Mouse (Mus musculus) testis, postnatal 14 days (tissue): Measurements from ENCODE around the gene Ppp4c.

Experiments
- DNase-seq: peaks from one replicate; pipeline ENCODE4 v3.0.0; 2021; ENCODE audit warnings: low spot score

Gene Ppp4c

DNA sequence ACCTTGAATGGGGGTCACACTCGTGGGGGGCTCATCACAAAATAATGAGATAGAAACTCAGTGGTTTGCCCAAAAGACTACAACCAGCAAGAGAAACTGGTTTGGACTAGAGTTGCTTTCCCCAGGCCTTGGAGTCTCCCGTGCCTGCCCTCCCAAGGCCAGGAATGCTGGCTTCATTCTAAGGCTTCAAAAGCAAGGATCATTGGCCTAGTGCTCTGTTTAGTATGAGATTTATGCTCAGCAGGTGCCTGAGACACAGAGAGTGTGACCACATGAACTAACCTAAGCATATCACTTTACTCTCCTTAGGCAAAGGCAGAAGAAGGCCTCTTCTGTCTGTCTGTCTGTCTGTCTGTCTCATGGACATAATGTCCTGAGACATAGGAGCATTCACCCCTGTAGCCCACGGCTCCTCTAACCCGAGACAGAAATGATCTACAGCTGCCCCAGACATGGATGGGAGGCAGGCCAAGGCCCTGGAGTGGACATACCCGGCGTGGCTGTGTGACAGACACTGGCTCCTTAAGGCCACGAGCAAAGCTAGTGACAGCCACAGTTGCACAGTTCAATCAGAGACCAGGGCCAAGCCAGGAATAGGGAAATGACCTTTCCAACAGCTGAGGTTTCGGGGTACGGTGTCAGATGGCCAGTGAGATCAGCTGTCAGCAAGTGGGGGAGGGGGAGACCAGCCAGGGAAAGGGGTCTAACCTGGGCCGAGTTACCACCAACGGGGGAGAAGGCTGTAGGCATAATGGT lies 10.0 kb upstream of the Ppp4c start:
- DNase-seq = no peak

DNA sequence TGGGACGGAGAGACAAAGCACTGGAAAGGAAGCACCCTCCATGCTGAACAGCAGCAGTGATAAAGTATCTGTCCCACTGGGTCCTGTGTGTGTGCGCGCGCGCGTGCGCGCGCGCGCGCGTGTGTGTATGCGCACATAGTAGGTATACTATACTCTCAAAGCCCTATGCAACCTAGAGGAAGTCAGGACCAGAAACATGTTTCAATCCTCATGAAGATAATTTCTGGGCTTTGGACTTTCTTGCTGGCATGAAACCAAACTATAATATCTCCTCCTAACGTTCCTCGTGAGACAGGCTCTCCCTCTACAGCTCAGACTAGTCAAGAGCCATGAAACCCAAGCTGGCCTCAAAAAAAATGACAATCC lies 8.7 kb upstream of the Ppp4c start:
- no peak for DNase-seq

DNA sequence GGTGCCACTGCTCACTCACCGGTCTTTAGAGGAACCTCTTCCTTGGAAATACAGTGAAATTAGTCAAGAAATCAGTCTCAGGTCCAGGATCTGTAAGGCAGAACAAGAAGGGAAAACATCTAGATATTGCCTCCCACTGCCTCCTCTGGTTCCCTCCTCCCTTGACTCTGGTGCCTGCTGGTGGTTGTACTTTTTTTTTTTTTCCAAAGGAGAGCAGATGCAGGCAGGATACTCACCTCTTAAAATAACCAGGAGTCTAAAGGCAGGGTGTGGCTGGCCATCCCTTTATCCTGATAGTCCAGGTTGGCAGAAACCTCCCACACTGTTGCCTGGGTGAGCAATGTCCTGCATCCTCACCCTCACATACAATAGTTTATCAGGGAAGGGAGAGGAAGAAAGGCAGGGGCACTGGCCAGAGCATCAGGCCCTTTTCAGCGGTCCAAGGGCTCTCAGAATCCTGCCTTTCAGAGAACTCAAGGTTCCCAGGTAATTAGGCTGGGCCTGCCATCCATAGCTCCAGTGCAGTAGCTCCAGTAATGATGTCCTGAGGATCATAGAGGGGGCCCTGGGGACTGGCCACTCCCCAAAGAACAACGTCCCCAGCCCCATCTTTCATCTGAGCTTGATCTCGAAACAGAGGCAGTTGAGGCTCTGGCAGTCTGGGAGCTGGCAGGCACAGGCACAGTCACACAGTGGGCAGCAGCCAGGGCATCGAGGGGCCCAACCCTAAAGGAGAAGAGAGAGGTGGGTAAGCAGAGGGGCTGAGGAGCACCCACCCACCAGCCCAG lies 8.2 kb upstream of the Ppp4c start:
- DNase-seq = no peak

DNA sequence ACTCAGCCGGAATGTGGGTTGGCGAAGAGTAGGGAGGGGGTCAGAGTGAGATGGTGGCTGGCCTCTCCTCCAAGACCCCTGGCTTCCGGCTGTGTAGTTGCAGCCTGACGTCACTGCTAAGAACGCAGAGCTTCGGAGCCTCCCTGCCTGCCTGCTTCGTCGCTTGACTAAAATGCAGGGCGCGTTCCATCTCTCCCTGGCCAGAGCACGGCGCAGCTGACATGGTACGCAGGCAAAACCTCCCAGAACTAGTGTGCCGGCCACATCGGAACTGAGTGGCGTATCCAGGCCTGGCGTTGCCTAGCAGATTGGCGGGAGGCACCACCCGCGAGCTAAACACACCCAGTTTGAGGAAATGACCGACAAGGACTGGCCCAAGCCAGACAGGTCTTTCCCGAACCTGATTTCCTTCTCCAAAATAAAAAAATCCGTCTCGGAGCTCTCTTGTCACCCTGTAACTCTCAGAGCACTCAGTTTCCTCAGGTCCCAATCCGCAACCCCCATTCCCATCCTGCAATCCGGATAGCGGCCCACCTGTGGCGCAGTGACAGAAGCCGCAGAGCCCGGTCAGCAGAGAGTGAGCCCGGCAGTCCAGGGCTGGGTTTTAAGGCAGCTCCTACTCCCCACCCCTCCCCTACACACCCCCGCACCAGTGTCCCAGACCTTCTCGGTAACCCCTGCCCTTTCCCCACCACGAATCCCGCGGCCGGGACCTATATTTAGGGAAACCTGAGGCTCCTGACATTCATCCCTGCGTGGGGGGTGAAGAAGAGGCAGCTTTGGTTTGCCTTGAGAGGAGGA lies 7.4 kb upstream of the Ppp4c start:
- DNase-seq = no peak

DNA sequence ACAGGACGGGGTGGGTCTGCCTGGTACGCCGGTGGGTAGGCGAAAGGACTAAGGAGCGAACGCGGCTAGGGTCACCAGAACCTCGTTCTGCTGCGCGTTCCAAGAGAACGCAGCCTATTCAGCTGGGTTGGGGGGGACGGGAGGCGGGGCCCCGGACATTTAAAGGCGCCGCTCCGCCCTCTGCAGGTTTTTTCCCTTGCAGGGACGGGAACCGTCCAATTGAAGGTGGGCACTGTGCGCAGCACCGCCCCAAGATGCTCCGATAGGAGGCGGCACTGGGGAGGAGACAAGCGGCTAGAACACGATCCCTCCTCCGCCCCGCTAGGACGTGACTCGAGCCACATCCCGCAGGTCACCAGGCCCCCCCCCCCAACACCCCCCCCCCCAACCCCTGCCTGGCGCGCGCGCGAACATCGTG lies 6.8 kb upstream of the Ppp4c start:
- peak; percentile 94 for DNase-seq

DNA sequence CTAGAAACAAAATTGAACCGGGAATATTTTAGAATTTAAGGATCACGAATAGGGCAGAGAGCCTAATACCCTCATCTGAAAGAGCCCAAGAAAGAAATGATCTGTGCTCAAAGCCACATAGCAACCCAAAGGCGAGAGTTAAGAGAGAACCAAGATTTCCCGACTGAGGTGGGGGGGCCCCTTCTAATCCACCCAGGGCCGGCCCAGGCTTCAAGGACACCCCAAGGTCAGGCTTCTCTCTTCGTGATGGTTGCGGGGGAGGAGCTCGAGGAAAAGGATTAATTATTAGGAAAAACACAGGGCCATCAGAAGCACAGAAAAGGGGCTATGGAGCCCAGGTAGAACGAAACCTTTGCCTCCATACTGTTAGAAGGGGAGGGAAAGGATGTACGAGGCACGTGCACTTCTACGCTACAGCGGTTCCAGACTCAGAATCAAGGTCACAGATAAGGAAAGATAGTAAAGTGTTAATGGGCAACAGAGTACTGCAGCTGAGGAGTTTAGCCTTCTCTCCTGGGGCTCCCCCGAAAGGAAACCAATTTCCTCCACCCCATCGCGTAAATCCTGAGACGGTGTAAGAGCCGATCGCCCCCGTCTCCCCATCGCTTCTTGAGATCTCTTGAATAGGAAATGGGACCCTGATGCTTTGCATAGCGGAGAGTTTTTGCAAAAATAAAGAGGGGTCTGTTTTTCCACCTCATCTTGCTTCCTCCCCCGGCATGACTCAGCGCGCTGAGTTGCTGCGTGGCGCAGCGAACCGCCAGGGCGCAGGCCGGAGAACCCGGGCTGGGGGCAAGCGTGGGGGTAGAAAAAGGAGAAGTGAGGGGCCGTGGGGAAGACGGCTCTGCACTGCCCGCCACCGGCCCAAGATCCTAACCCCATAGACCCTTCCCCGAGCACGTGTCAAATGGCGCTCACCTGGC lies 6.1 kb upstream of the Ppp4c start:
- DNase-seq = no peak

DNA sequence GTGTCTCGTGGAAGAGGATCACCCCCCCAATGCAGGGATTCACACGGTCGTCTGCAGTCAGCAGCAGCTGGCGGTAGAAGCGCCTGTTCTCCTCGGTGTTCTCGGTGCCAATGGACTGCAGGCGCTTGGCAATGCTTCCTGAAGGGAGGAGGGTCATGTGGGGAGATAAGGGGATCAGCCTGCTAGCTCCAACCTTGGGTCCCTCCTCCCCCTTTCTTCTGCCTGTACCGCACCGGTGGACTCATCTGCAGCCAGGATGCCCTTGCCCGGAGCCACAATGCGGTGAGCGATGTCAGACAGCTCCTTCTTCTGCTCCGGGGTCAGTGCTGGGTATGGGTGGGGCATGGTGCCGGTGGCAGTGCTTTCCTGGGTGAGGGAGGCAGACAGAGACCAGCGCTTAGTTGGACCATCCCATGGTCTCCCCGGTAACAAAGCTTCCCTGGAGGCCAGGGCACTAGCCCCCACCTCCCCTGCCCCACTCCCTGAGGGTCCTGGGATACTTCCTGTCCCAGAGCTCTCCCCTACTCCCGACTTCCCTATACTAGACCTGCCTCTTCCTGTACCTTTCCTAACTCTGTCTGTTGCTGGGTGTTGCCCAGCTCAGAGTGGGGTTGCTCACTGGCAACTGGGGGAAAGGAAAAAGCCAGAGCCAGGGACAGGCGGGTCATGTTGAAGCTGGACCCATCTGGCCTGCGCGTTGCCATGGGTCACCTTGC lies 5.3 kb upstream of the Ppp4c start, which contains the start of gene Fam57b:
TSS of gene Fam57b (plus strand) at position 258 of the 716 bp plus-strand sequence.
- DNase-seq = peak; percentile 84

DNA sequence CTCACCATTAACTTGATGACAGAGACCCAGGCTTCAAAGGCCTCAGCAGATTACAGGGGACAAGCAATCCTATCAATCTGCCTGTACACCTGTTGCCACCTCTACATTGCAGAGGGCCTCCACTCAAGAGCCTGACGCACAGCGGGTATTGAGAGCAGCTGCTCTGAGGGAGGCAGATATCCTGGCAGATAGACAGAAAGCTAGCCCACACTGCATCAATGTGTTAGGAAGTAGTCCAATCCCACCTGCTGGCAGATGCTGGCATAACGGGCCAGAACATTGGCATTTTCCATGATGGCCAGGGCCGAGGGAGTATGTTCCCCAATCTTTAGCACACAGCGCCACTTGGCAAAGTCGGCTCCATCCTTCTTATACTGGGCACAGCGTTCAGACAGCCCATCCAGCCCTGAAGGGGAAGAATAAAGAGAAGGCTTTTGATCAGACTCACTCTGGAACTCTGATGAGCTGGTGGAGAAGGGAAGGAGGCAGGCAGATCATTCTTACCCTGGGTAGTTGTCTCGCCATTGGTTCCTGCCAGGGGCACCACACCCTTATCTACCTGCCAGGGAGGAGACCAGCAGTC lies 4.1 kb upstream of the Ppp4c start:
- no peak for DNase-seq

DNA sequence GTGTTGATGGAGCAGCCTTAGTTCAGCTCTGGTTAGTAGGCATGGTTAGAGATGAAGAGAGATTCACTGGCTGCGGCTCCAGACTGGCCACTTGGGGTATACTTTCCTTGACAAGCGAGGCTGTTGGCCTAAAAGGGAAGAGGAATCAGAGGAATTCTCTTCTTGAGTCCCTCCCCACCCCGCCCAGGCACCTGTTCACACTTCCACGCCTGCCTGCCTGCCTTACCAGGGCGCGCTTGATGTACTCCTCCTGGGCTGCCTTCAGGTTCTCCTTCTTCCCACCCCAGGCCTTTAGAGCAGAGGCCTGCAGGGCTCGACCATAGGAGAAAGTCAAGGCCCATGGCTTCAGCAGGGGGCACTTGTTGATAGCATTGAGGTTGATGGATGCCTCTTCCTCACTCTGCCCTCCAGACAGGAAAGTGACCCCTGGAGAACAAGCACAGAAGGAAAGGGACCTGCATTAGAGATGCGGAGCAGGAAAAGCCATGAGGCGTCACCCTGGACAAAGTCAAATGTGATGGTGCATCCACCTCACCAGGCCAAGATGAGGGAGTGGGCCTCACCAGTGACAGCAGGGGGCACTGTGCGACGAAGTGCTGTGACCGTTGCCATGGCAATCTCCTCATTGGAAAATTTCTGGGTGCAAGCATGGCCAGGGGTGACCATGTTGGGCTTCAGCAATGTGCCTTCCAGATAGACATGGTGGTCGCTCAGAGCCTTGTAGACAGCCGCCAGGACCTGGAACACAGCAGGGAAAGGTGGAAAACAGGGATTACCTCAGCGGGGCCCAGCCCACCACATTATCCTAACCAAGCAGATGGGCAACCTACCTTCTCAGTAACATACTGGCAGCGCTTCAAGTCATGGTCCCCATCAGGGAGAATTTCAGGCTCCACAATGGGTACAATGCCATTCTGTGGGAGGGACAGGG lies 3.4 kb upstream of the Ppp4c start:
- no peak for DNase-seq

DNA sequence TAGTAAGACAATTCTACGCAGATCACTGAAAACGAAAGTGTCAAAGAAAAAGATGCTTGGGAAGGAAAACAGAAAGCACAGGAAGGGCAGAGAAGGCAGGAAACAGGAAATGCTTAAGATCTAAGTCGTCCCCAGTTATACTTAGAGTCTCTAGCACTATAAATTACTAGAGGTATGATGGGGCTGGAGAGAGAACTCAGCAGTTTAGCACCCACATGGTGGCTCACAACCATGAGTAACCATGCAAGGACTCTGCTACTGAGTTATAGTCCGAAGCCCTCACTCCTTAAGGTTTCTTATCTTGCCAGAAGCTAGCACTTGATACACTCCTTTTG lies 1.9 kb upstream of the Ppp4c start:
- DNase-seq = peak; percentile 52

DNA sequence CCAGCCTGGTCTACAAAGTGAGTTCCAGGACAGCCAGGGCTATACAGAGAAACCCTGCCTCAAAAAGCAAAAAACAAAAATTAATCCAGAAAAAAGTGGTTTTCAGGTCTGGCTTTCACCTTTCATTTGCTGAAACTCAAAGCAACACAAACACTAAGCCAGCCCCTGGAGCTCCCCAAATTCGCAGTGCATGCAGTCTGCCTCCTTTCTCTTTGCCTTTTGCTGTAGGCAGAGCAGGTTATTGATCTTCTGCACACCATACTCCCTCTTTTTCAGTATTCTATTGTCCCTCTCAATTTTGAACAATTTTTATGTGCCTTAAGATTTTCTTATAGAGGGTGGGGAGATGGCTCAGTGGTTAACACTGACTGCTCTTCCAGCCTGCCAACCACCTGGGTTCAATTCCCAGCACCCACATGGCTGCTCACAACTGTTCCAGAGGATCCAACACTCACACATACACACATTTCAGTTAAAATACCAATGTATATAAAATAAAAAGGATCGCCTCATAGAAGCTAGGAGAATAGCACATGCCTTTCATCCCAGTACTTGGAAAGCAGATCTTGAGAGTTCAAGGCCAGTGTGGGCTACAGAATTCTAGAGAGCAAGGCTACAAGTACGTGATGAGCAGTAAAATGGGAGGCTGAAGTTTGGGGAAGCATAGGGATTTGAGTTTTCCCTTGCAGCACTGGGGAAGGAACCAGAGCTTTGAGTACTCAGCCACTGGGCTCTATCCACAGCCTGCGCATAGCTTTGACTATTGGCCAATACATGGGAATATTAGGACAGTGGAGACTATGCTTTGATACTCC lies 1.4 kb upstream of the Ppp4c start:
- DNase-seq = no peak

DNA sequence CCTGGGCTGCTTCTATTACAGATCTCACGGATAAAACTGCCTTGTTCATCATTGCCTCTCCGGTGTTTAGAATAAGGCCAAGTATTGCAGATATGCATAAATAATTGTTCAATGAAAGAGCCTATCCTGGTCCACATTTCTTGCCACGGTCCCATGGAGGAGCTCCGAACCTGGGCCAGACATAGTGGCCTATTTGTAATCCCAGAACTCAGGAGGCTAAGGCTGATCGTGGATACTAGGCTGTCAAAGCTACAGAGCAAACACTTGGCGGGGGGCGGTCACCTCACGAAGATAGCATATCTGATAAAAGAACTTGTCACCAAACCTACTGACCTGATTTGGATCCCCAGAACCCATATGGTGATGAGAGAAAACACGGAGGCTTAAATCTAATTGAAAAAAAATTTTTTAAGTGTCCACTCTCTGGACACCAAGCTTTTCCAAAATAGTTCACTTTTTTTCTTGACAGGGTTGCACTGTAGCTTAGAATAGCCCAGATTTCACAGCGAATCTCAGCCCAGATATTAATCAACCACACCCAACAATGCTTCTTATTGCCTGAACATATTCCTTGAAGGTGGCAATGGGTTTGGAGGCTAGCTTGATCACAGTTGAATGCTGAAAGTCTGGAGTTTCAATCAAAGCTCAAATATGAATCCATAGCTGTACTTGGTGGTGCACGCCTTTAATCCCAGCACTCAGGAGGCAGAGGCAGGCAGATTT lies 586 bp upstream of the Ppp4c start:
- no peak for DNase-seq

DNA sequence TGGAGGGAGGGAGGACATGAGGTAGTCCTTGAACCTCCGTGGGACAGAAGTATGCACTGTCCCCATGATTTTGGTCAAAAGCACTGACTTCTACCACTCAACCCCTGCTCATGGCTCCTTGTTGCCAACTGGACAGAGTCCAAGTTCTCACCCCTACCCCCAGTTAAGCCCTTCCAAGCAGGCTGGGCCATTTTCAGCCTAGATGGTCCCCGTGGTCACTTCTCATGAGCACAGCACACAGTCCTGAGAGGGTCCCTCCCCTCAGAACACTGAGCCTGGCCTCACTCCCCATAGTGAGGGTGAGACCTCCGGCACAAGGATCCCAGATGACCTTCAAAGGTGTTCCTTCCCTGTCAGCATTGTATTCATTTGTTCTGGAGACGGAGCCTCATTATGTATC lies 3.2 kb downstream of the Ppp4c start:
- no peak for DNase-seq

DNA sequence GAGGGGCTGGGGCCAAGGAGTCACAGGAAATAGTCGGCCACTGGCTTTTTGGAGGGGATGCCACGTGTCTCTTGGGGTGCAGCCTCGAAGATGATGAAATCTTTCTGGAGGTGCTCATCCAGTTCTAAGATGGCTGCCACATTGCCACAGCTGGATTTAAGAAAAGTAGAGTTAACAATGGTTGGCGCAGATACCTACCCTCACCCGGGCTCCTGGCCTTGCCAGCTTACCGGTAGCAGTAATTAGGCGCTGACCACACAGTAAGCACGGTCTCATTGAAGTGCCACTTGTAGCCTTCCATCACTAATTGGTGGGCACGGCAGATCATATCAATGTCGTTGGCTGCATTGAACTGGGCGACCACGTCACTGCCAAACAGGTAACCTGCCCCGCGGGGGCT lies 6.2 kb downstream of the Ppp4c start:
- DNase-seq = no peak

DNA sequence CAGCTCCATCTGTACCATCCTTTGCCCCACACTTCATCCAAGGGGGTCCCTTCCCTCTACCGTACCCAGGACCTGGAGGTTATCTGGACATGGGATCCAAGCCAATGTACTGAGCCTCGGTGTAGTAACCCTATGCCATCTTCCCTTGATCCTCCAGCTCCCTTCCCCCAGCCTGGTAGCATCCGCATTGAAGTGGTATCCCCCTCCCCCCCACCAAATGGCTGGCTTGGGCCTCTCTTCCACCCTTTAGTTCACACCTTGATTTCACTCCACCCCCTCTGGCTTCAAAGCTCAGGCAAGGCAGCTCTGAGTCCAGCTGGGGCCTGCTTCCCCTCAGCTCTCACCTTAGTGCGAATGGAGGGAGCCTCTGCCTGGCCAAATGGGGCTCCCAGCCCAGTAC lies 7.2 kb downstream of the Ppp4c start:
- DNase-seq = no peak

DNA sequence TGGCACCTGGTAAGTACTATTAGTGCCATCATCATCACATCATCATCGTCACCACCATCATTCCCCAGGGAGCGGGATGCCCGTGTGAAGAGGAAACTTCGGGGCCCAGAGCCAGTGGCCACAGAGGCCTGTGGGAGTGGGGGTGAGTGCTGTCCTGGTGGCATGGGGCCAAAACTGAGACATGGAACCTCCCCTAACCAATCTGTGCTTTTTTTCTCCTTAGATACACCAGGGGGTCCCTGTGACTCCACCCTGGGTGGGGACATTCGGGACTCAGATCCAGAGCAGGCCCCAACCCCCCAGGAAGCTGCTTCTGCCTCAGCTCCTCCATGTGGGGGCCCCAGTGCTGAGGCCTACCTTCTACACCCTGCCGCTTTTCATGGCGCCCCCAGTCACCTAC lies 7.8 kb downstream of the Ppp4c start:
- no peak for DNase-seq

DNA sequence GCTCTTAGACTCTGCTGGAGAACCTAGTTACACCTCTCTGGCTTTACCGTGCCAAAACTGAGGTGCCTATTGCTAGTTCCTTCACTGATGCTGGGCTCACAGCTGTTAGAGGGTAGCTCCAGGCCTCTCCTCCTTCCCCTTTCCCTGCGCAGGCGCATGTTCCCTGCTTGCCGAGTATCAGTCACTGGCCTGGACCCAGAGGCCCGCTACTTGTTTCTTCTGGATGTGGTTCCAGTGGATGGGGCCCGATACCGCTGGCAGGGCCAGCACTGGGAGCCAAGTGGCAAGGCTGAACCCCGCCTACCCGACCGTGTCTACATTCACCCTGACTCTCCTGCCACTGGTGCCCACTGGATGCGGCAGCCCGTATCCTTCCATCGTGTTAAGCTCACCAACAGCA lies 9.6 kb downstream of the Ppp4c start:
- DNase-seq = no peak
